Mouse (Mus musculus): ENCODE data around the gene Vmp1. TPM values are rescaled to one million over a fixed set of nuclear protein-coding genes. Genes with fewer than 3 reads are reported as not detected.

The Vmp1 gene
- 104 and 109 TPM in 2 replicates for polyA plus RNA-seq (2016; fragmentation: Nextera tagmentation; extraction: Ambion mirVana)

DNA sequence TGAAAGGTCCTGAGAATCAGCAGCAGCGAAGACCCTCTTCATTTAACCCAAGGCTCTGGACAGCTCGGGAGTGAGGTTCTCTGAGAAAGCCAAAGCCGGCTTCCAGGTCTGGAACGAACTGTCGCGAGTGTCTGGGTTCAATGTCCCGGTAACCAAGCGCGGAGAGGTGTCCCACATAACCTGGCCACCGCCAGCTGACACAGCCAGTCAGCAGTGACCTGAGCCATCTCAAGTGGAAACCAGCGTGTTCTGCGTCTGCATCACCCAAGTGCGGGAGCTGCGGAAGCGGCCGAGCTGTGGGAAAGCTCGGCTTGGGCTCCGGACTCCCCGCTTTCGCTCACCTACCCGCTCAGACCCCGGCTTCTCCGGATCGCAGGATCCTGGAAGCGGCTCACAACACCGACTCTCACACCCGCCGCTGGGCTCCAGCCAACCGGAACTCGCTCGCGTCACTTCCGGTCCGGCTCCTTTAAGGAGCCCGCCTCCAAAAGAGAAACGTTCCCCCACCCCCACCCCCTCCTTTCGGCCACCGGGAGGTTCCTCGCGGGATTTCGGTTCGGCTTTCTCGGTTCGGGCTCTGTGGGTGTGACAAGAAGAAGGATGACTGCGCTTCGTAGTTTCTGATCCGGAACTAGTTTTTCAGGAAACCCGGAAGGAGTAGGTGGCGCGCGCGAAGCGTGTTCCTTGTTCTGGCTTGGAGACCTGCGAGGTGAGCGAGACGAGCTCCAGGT lies at the start of gene Vmp1, which contains the start of gene Ptrh2:
Gene Vmp1 (minus strand): TSS at position 442 of the 731 bp plus-strand sequence.
Gene Ptrh2 (plus strand): TSS at position 591 of the 731 bp plus-strand sequence.
- WGBS, result under 1% methylated on average over 56 of the region's 56 CpGs

DNA sequence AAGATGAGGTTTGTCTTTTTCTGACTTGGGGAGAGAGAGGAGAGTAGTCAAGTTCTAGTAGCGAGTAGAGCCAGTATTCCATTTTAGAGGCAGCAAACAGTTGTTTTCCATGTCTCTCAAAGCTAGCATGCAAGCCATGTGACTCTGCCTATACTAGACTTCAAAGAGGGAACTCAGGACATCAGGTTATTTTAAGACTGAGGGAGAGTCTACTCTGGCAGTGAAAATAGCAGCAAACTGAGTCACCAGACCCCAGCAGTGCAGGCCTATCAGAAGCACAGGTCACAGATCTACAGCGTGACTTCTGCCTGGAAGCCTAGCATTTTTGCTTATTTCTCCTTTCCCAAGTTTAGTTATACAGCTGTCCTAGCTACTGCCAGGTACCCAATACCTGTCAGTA lies 47.8 kb upstream of the Vmp1 start:
- Histone ChIP-seq H3K4me2 (peak overlapping the region; percentile 45), H3K4me3 (0 out of 2 replicates have a peak overlapping the region, but pooled peaks have one; percentile 6)
- WGBS, result 52% methylated on average over 2 of the region's 2 CpGs

More for the DNA sequence above, at the start of gene Vmp1, which contains the start of gene Ptrh2:
- Histone ChIP-seq H3K4me2 (peak within 1 kb of the TSS; percentile 91), H3K27me3 (replicated peaks) (no peaks in the 10 kb centered on the region), H3K4me1 (replicated peaks) (peaks cover 28% of the 10 kb centered on the region), H3K9me3 (replicated peaks) (no peaks in the 10 kb centered on the region), H3K36me3 (peaks cover 14% of the 10 kb centered on the region), H3K27ac (ENCODE audit: poor library complexity, severe bottlenecking) (peak within 1 kb of the TSS; percentile 92), H3K9ac (peak within 1 kb of the TSS; percentile 93), H3K4me3 (peak within 1 kb of the TSS; percentile 95)
- peak; percentile 93 for ATAC-seq (ENCODE audit: insufficient number of reproducible peaks, low FRiP score)

DNA sequence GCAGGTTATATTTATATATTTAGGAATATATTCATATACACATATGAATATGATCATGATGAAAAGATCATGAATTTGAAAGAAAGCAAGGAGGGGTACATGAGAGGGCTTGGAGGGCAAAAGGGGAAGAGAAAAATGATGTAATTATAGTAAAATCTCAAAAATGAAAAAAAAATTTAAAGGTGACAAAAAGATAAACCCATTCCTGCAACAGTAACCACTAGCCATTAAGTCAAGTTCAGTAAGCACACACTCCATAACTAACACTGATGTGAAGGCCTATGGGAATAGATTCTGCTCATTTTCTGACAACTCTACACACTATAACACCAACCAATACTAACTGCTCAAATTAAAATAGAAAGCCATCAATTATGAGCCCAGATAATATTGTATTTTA lies 42.0 kb upstream of the Vmp1 start:
- H3K27me3 ChIP-seq (replicated peaks), result no peaks in the 10 kb centered on the region
- H3K9ac ChIP-seq, result no peak overlapping the region
- no peaks in the 10 kb centered on the region; the same call in 1 of the 2 replicates for H3K4me1 ChIP-seq (replicated peaks)
- H3K4me2 ChIP-seq, result no peak overlapping the region
- no peaks in the 10 kb centered on the region for H3K9me3 ChIP-seq (replicated peaks)
- H3K36me3 ChIP-seq, result peaks cover 55% of the 10 kb centered on the region
- no peak overlapping the region for H3K27ac ChIP-seq (ENCODE audit: poor library complexity, severe bottlenecking)
- H3K4me3 ChIP-seq, result no peak overlapping the region
- ATAC-seq (ENCODE audit: insufficient number of reproducible peaks, low FRiP score), result no peak

More for the DNA sequence above, 47.8 kb upstream of the Vmp1 start:
- peak; percentile 86 for ATAC-seq (ENCODE audit: insufficient number of reproducible peaks, low FRiP score)
- Histone ChIP-seq H3K4me1 (replicated peaks) (peaks cover 19% of the 10 kb centered on the region), H3K27me3 (replicated peaks) (no peaks in the 10 kb centered on the region), H3K9me3 (replicated peaks) (no peaks in the 10 kb centered on the region), H3K27ac (ENCODE audit: poor library complexity, severe bottlenecking) (peak overlapping the region; percentile 95), H3K36me3 (peaks cover 48% of the 10 kb centered on the region), H3K9ac (no peak overlapping the region)

DNA sequence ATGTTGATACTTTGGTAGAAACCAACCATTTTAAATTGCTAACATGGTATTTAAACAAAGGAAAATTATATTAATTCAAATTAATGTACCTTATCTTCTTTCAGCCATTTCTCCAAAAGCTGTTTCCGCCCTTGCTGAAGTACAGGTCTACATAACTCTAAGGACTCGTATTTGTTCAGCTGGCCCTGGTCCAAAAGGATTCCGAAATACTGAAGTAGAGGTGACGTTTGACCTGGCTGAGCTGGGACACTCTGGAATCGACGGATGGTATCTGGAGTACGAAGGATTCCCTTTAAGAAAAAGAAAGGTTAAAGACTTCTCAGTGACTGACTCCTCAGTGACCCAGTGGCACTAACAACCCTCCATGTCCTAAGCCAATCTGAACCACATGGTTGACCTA lies 41.3 kb upstream of the Vmp1 start:
- H3K27ac ChIP-seq (ENCODE audit: poor library complexity, severe bottlenecking), result no peak overlapping the region
- H3K4me3 ChIP-seq, result no peak overlapping the region
- H3K4me2 ChIP-seq, result no peak overlapping the region
- H3K36me3 ChIP-seq, result peaks cover 59% of the 10 kb centered on the region
- no peak for ATAC-seq (ENCODE audit: insufficient number of reproducible peaks, low FRiP score)
- H3K27me3 ChIP-seq (replicated peaks), result no peaks in the 10 kb centered on the region
- 89% methylated on average over 7 of the region's 7 CpGs for WGBS
- H3K9ac ChIP-seq, result no peak overlapping the region
- H3K9me3 ChIP-seq (replicated peaks), result no peaks in the 10 kb centered on the region
- H3K4me1 ChIP-seq (replicated peaks), result no peaks in the 10 kb centered on the region

DNA sequence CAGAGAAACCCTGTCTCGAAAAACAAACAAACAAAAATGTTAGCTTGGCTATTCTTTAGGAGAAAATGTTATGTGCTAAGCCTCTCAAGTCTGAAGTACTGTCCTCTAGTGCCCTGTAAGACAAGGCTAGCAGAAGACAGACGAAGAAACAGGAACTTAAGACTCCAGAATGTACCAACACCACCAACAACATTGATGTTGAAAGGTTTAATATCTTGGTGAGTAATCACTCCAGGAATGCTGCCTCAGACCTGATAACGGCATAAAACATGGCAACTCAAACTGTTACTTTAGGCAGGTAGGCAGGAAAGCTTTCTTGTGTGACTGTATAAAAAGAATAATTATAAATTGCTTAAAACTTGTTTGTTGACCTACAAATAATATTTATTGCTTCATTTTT lies 40.4 kb upstream of the Vmp1 start:
- 79% methylated on average over 3 of the region's 3 CpGs for WGBS

DNA sequence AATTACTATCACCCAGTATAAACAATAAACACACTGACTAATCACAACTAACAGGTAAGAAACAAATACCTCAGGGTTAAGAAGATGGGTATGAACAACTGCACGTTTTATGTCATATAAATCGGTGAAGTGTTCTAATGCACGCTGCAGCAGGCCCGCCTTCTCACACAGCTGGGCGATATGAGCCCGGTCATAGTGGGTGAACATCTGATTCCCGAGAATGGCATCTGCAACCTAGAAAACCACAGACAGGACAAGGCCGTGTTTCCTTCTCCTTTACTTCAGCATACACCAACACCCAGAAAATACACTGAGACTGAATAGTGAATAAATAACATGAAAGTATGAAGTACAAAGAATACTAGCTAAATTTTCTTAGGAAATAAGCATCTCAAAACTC lies 35.8 kb upstream of the Vmp1 start:
- Histone ChIP-seq H3K27me3 (replicated peaks) (no peaks in the 10 kb centered on the region), H3K4me3 (no peak overlapping the region), H3K4me2 (no peak overlapping the region), H3K4me1 (replicated peaks) (no peaks in the 10 kb centered on the region), H3K9me3 (replicated peaks) (no peaks in the 10 kb centered on the region), H3K27ac (ENCODE audit: poor library complexity, severe bottlenecking) (no peak overlapping the region), H3K36me3 (peaks cover 64% of the 10 kb centered on the region), H3K9ac (no peak overlapping the region)
- ATAC-seq (ENCODE audit: insufficient number of reproducible peaks, low FRiP score), result no peak
- WGBS, result 92% methylated on average over 8 of the region's 8 CpGs

More for the DNA sequence above, 40.4 kb upstream of the Vmp1 start:
- Histone ChIP-seq H3K4me2 (no peak overlapping the region), H3K9me3 (replicated peaks) (no peaks in the 10 kb centered on the region), H3K27me3 (replicated peaks) (no peaks in the 10 kb centered on the region), H3K27ac (ENCODE audit: poor library complexity, severe bottlenecking) (no peak overlapping the region), H3K9ac (no peak overlapping the region), H3K4me3 (no peak overlapping the region), H3K36me3 (peaks cover 62% of the 10 kb centered on the region), H3K4me1 (replicated peaks) (no peaks in the 10 kb centered on the region)
- no peak for ATAC-seq (ENCODE audit: insufficient number of reproducible peaks, low FRiP score)

DNA sequence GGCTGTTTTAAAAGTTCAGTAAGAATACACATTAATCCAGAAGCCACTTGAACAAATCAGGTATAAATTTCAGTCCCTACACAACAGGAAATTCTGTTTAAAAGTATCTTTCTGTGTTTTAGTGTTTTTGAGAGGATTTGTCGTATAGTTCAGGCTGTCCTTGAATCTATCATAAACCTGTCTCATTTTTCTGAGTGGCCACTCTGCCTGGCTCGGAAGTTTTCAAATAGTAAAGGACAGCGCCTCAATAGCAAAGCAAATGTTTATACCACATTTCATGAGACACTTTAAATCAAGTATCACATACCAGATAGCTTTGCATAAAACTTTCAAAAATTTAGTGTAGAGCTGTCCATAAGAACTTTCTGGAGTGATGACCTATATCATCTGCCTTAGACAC lies 34.7 kb upstream of the Vmp1 start:
- H3K4me3 ChIP-seq, result no peak overlapping the region
- no peak overlapping the region for H3K27ac ChIP-seq (ENCODE audit: poor library complexity, severe bottlenecking)
- no peaks in the 10 kb centered on the region for H3K27me3 ChIP-seq (replicated peaks)
- H3K36me3 ChIP-seq, result peaks cover 63% of the 10 kb centered on the region
- WGBS, result 97% methylated on average over 3 of the region's 3 CpGs
- no peak for ATAC-seq (ENCODE audit: insufficient number of reproducible peaks, low FRiP score)
- no peak overlapping the region for H3K4me2 ChIP-seq
- H3K9ac ChIP-seq, result no peak overlapping the region
- H3K9me3 ChIP-seq (replicated peaks), result no peaks in the 10 kb centered on the region
- no peaks in the 10 kb centered on the region for H3K4me1 ChIP-seq (replicated peaks)

DNA sequence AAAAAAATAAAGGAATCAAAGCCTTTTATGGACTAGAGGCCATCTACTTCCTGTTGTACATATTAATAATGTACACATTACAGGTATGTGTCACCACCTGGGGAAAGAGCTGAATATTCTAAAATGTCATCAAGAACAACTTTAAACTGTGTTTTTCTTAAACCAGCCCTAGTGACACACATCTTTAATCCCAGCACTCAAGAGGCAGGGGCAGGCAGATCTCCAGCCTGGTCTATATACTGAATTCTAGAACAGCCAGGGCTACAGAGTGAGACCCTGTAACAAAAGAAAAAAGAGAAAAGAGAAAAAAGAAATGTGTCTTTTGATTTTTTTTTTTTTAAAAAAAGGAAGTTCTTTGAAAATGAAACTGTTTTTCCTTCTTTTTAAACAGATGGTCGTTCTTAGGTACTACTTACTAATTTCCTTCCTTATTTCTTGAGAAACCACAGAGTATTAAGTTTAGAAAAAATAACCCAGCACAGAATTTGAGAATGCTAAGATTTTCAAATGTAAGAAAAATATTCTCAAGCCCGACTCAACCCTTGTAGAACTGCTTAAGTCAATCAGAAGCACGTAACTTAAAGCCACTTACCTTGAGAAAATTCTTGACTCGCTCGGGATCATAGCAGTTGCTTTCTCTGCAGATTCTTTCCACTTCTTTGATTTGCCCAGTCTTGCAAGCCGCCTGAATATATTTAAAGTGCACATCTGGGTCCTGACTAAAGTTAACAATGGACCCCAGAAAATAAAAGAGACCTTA lies 33.9 kb upstream of the Vmp1 start:
- Histone ChIP-seq H3K27me3 (replicated peaks) (no peaks in the 10 kb centered on the region), H3K4me2 (no peak overlapping the region), H3K9ac (no peak overlapping the region), H3K4me3 (no peak overlapping the region), H3K9me3 (replicated peaks) (no peaks in the 10 kb centered on the region), H3K27ac (ENCODE audit: poor library complexity, severe bottlenecking) (no peak overlapping the region), H3K4me1 (replicated peaks) (no peaks in the 10 kb centered on the region), H3K36me3 (peaks cover 64% of the 10 kb centered on the region)
- no peak for ATAC-seq (ENCODE audit: insufficient number of reproducible peaks, low FRiP score)
- 91% methylated on average over 6 of the region's 6 CpGs for WGBS

DNA sequence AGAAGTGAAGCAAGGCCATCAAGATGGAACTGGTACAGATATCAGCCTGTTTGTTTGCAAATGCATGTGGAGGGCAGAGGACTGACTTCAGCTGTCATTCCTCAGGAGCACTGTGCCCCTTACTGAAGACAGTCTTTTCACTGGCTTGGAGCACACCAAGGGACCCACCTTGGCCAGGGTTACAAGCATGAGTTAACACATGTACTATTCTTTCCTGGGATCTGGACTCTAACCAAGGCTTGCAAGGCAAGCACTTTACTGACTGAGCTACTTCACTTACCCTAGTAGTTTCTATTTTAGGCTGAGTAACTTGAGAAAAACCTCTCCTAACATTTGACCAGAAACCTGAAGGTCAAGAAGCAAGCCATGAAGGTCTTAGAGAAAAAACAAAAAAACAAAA lies 31.0 kb upstream of the Vmp1 start:
- Histone ChIP-seq H3K36me3 (peaks cover 70% of the 10 kb centered on the region), H3K27me3 (replicated peaks) (no peaks in the 10 kb centered on the region), H3K4me3 (no peak overlapping the region), H3K27ac (ENCODE audit: poor library complexity, severe bottlenecking) (peak overlapping the region; percentile 26; the same call in 1 of the 2 replicates), H3K4me2 (no peak overlapping the region), H3K9ac (no peak overlapping the region), H3K4me1 (replicated peaks) (0 out of 2 replicates have a peak, but pooled peaks cover 2% of the 10 kb centered on the region), H3K9me3 (replicated peaks) (no peaks in the 10 kb centered on the region)
- ATAC-seq (ENCODE audit: insufficient number of reproducible peaks, low FRiP score), result no peak

DNA sequence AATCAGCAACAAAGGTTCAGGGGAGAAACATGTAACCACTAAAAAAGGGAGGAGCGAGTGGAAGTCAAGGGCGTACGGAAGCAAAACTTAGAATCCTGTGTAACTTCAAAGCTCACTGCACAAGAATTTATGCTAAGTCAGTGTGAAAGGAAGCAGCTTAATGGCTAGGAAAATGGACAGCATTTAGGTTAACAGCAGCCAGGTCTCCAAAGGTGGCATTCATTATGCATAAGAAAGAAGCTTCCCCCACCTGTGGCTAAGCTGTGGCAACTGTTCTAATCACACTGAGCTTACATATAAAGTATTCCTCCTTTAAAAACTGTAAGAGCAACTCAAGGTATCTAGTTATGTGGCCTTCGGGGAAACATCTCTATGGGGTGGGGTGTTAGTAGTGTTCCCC lies 17.5 kb upstream of the Vmp1 start:
- ATAC-seq (ENCODE audit: insufficient number of reproducible peaks, low FRiP score), result no peak
- no peaks in the 10 kb centered on the region for H3K4me1 ChIP-seq (replicated peaks)
- no peak overlapping the region for H3K4me2 ChIP-seq
- 91% methylated on average over 4 of the region's 4 CpGs for WGBS
- no peak overlapping the region for H3K27ac ChIP-seq (ENCODE audit: poor library complexity, severe bottlenecking)
- no peaks in the 10 kb centered on the region for H3K27me3 ChIP-seq (replicated peaks)
- no peak overlapping the region for H3K4me3 ChIP-seq
- H3K9me3 ChIP-seq (replicated peaks), result no peaks in the 10 kb centered on the region
- H3K9ac ChIP-seq, result no peak overlapping the region
- peaks cover 83% of the 10 kb centered on the region for H3K36me3 ChIP-seq

DNA sequence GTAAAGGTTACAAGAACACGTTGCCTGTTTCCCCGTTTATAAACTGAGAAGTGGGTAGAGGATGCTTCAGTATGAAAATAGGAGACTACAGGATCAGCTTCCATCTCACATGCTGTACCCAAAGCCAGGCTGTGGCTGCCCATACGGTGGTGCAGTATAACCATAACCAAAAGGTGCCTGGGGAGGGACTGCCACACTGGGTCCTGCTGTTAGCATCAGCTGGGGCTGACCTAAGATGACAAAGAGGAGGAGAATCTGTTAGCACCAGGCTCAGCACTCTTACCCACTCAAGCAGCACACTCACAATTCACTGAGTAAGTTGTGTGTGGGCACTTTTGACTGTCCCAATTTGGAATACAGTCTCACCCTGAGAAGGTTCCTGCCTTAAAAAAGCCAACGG lies 11.8 kb upstream of the Vmp1 start:
- no peaks in the 10 kb centered on the region for H3K9me3 ChIP-seq (replicated peaks)
- no peak overlapping the region for H3K9ac ChIP-seq
- H3K4me3 ChIP-seq, result no peak overlapping the region
- no peaks in the 10 kb centered on the region for H3K4me1 ChIP-seq (replicated peaks)
- H3K36me3 ChIP-seq, result peaks cover 78% of the 10 kb centered on the region
- no peak overlapping the region for H3K27ac ChIP-seq (ENCODE audit: poor library complexity, severe bottlenecking)
- H3K4me2 ChIP-seq, result no peak overlapping the region
- 81% methylated on average over 4 of the region's 4 CpGs for WGBS
- no peak for ATAC-seq (ENCODE audit: insufficient number of reproducible peaks, low FRiP score)
- no peaks in the 10 kb centered on the region for H3K27me3 ChIP-seq (replicated peaks)
